Mouse (Mus musculus): Measurements from ENCODE around the gene Fry. TPM values are rescaled to one million over a fixed set of nuclear protein-coding genes. Genes with fewer than 3 reads are reported as not detected.
"Not testable (repeated sequence)": the region's sequence is repeated elsewhere in the genome, so short reads cannot be mapped to it uniquely, and the experiment has no call there.

Gene Fry
- polyA plus RNA-seq, 1 experiment, result 10.1 TPM

DNA sequence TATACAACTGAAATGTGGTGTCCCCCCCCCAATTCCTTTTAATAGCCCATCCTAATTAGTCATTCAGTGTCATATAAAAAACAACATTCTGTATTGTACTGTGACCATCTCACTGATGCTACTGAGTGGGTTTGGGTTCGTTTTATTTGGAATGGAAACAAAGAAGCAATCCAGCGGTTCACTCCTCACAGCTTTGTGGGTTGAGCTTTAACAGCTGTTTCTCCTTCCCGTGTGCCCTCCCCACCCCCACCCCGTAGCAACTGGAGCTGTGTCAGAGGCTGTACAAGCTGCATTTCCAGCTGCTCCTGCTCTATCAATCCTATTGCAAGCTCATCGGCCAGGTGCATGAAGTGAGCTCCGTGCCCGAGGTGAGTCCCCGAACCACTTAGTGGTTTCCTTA is 372.4 kb downstream of the Fry start:
- Histone ChIP-seq H3K27ac (ENCODE audit: insufficient read depth, low read depth, low read length) (no peak overlapping the region), H3K4me3 (ENCODE audit: insufficient read depth, low read length) (no peak overlapping the region), H3K4me1 (ENCODE audit: control insufficient read depth, insufficient read depth, low read length) (no peaks in the 10 kb centered on the region)
- TF ChIP-seq CTCF (IDR thresholded peaks at IDR 0.05; ENCODE audit: low read depth, low read length) (no peak), POLR2A (IDR thresholded peaks at IDR 0.05; ENCODE audit: borderline replicate concordance, low read depth, low read length) (no peak)

- H3K4me1 ChIP-seq (ENCODE audit: control insufficient read depth, insufficient read depth, low read length); H3K27ac ChIP-seq (ENCODE audit: insufficient read depth, low read depth, low read length); H3K4me3 ChIP-seq (ENCODE audit: insufficient read depth, low read length): not testable (repeated sequence)
Measured at GRCm38 (mm10) chr5:150491573-150492173, 373.2 kb downstream of the Fry start.

DNA sequence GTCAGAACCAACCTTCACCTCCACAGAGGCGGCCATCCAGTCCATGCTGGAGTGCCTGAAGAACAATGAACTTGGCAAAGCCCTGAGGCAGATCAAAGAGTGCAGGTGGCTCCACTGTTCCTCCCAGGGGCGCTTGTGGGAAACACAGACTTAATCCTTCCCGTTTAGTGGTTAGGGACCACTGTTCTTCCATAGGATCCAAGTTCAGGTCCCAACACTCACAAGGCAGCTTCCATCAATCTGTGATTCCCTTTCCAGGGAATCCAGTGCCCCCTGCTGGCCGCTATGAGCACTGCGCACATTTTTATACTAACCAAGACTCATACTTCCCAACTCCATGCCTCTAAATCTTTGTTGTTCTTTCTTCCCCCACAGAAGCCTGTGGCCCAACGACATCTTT is 377.3 kb downstream of the Fry start:
- Histone ChIP-seq H3K4me3 (ENCODE audit: insufficient read depth, low read length) (no peak overlapping the region), H3K27ac (ENCODE audit: insufficient read depth, low read depth, low read length) (no peak overlapping the region), H3K4me1 (ENCODE audit: control insufficient read depth, insufficient read depth, low read length) (peaks cover 5% of the 10 kb centered on the region)
- TF ChIP-seq CTCF (IDR thresholded peaks at IDR 0.05; ENCODE audit: low read depth, low read length) (peak; percentile 57; the same call in 1 of the 2 replicates), POLR2A (IDR thresholded peaks at IDR 0.05; ENCODE audit: borderline replicate concordance, low read depth, low read length) (no peak)

- Histone ChIP-seq H3K4me1 (ENCODE audit: control insufficient read depth, insufficient read depth, low read length) (no peaks in the 10 kb centered on the region), H3K27ac (ENCODE audit: insufficient read depth, low read depth, low read length) (no peak overlapping the region), H3K4me3 (ENCODE audit: insufficient read depth, low read length) (no peak overlapping the region)
- TF ChIP-seq CTCF (IDR thresholded peaks at IDR 0.05; ENCODE audit: low read depth, low read length) (no peak), POLR2A (IDR thresholded peaks at IDR 0.05; ENCODE audit: borderline replicate concordance, low read depth, low read length) (no peak)
Measured at GRCm38 (mm10) chr5:150510451-150511225, 392.2 kb downstream of the Fry start.

- TF ChIP-seq CTCF (IDR thresholded peaks at IDR 0.05; ENCODE audit: low read depth, low read length) (no peak), POLR2A (IDR thresholded peaks at IDR 0.05; ENCODE audit: borderline replicate concordance, low read depth, low read length) (no peak)
- no peaks in the 10 kb centered on the region for H3K4me1 ChIP-seq (ENCODE audit: control insufficient read depth, insufficient read depth, low read length)
- no peak overlapping the region for H3K27ac ChIP-seq (ENCODE audit: insufficient read depth, low read depth, low read length)
- no peak overlapping the region for H3K4me3 ChIP-seq (ENCODE audit: insufficient read depth, low read length)
Measured at GRCm38 (mm10) chr5:150513264-150513663, 394.8 kb downstream of the Fry start.

- TF ChIP-seq POLR2A (IDR thresholded peaks at IDR 0.05; ENCODE audit: borderline replicate concordance, low read depth, low read length) (no peak), CTCF (IDR thresholded peaks at IDR 0.05; ENCODE audit: low read depth, low read length) (no peak)
- Histone ChIP-seq H3K4me1 (ENCODE audit: control insufficient read depth, insufficient read depth, low read length) (no peaks in the 10 kb centered on the region), H3K4me3 (ENCODE audit: insufficient read depth, low read length) (no peak overlapping the region), H3K27ac (ENCODE audit: insufficient read depth, low read depth, low read length) (no peak overlapping the region)
Measured at GRCm38 (mm10) chr5:150514027-150514426, 395.6 kb downstream of the Fry start.

DNA sequence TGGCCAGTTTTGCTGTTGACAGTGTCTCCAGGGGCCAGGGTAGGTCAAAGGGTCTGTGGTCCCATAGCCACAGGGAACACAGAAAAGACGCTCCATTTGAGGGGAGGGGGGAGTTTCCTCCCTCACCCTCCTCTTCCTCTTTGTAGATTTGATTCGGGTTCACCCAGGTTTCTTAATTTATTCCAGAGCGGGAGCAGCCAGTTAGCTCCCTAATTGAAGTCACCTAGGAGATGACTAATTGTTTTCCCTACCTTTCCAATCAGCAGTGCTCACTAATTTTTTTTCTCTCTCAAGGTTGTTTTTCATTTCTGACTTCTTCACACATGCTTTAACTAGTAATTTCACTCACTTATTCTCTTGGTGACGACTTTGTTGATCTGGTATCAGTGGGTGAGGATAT is 399.6 kb downstream of the Fry start, which contains the start of gene Zar1l:
Gene Zar1l (minus strand): TSS at position 101 of the 400 bp plus-strand sequence.
- peaks cover 3% of the 10 kb centered on the region; the same call in 1 of the 2 replicates for H3K4me1 ChIP-seq (ENCODE audit: control insufficient read depth, insufficient read depth, low read length)
- no peak within 1 kb of the TSS for H3K27ac ChIP-seq (ENCODE audit: insufficient read depth, low read depth, low read length)
- TF ChIP-seq CTCF (IDR thresholded peaks at IDR 0.05; ENCODE audit: low read depth, low read length), result no peak
- TF ChIP-seq POLR2A (IDR thresholded peaks at IDR 0.05; ENCODE audit: borderline replicate concordance, low read depth, low read length), result no peak
- no peak within 1 kb of the TSS for H3K4me3 ChIP-seq (ENCODE audit: insufficient read depth, low read length)

DNA sequence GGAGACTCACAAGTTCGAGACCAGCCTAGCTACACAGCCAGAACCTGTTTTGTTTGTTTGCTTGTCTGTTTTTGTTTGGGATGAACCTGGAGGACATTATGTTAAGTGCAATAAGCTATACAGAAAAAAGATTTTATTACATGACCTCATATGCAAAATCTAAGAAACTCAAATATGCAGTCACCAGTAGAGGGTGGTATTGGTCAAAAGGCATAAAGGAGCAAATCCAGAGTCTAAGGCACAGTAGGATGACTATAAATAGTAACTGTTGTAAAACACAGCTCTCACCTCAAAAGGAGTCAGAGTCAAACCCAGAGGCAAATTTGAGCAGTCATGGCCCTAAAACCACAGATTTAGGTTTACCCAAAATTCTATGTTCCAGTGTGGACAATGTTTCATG is 401.1 kb downstream of the Fry start:
- Histone ChIP-seq H3K27ac (ENCODE audit: insufficient read depth, low read depth, low read length) (no peak overlapping the region), H3K4me1 (ENCODE audit: control insufficient read depth, insufficient read depth, low read length) (peaks cover 6% of the 10 kb centered on the region), H3K4me3 (ENCODE audit: insufficient read depth, low read length) (no peak overlapping the region)
- TF ChIP-seq CTCF (IDR thresholded peaks at IDR 0.05; ENCODE audit: low read depth, low read length) (no peak), POLR2A (IDR thresholded peaks at IDR 0.05; ENCODE audit: borderline replicate concordance, low read depth, low read length) (no peak)

- H3K4me1 ChIP-seq (ENCODE audit: control insufficient read depth, insufficient read depth, low read length), result peaks cover 6% of the 10 kb centered on the region
- TF ChIP-seq POLR2A (IDR thresholded peaks at IDR 0.05; ENCODE audit: borderline replicate concordance, low read depth, low read length) (no peak), CTCF (IDR thresholded peaks at IDR 0.05; ENCODE audit: low read depth, low read length) (no peak)
- peak within 1 kb of the TSS; percentile 64 for H3K4me3 ChIP-seq (ENCODE audit: insufficient read depth, low read length)
- H3K27ac ChIP-seq (ENCODE audit: insufficient read depth, low read depth, low read length), result peak within 1 kb of the TSS; percentile 25
Measured at GRCm38 (mm10) chr5:150521937-150522866, 403.8 kb downstream of the Fry start, which contains the start of gene Brca2. Brca2 (plus strand) TSS chr5:150522630.

Measured in bone marrow macrophage, adult 2 months (primary cell).